Mouse (Mus musculus): ENCODE results near the gene Olfr1419. TPM values are rescaled to one million over a fixed set of nuclear protein-coding genes. Genes with fewer than 3 reads are reported as not detected.
"Not testable (repeated sequence)": the region's sequence is repeated elsewhere in the genome, so short reads cannot be mapped to it uniquely, and the experiment has no call there.

Olfr1419 gene
- not detected in 2 replicates for polyA plus RNA-seq (2014; fragmentation: Nextera tagmentation; extraction: Ambion mirVana)

- H3K36me3 ChIP-seq (ENCODE audit: control insufficient read depth, insufficient read depth, low read length), result no peaks in the 10 kb centered on the region
- no peaks in the 10 kb centered on the region for H3K9me3 ChIP-seq (ENCODE audit: control insufficient read depth, low read length)
- no peaks in the 10 kb centered on the region for H3K4me1 ChIP-seq (ENCODE audit: control insufficient read depth, insufficient read depth, low read length)
- H3K9ac ChIP-seq (ENCODE audit: low read length), result no peak within 1 kb of the TSS
- H3K27ac ChIP-seq (ENCODE audit: low read depth, low read length), result no peak within 1 kb of the TSS
- H3K27me3 ChIP-seq (ENCODE audit: control insufficient read depth, insufficient read depth, low read length), result no peaks in the 10 kb centered on the region
- ATAC-seq (ENCODE audit: insufficient read depth, low FRiP score, low TSS enrichment), result no peak
- no peak for DNase-seq (ENCODE audit: low spot score)
- no peak within 1 kb of the TSS for H3K4me3 ChIP-seq (ENCODE audit: low read depth, low read length)
- 45% methylated on average over 1 of the region's 1 CpGs for WGBS
- H3K4me2 ChIP-seq (ENCODE audit: low read depth), result no peak within 1 kb of the TSS
These were observed at the start of gene Olfr1419 for GRCm38 (mm10) chr19:11875006-11875405. Olfr1419 (minus strand) TSS chr19:11875106.

- not testable (repeated sequence) for H3K9ac ChIP-seq (ENCODE audit: low read length); H3K27me3 ChIP-seq (ENCODE audit: control insufficient read depth, insufficient read depth, low read length); H3K4me2 ChIP-seq (ENCODE audit: low read depth)
These were observed 47.6 kb upstream of the Olfr1419 start for GRCm38 (mm10) chr19:11922515-11922914.

GRCm38 (mm10) chr19:11922068-11922467 is 47.2 kb upstream of the Olfr1419 start:
- no peaks in the 10 kb centered on the region for H3K4me1 ChIP-seq (ENCODE audit: control insufficient read depth, insufficient read depth, low read length)
- no peak overlapping the region for H3K9ac ChIP-seq (ENCODE audit: low read length)
- ATAC-seq (ENCODE audit: insufficient read depth, low FRiP score, low TSS enrichment) (no peak), DNase-seq (ENCODE audit: low spot score) (no peak)
- no peaks in the 10 kb centered on the region for H3K27me3 ChIP-seq (ENCODE audit: control insufficient read depth, insufficient read depth, low read length)
- H3K4me2 ChIP-seq (ENCODE audit: low read depth), result no peak overlapping the region
- H3K4me3 ChIP-seq (ENCODE audit: low read depth, low read length), result no peak overlapping the region
- peaks cover 12% of the 10 kb centered on the region for H3K36me3 ChIP-seq (ENCODE audit: control insufficient read depth, insufficient read depth, low read length)
- H3K9me3 ChIP-seq (ENCODE audit: control insufficient read depth, low read length), result no peaks in the 10 kb centered on the region
- no peak overlapping the region for H3K27ac ChIP-seq (ENCODE audit: low read depth, low read length)
- 86% methylated on average over 1 of the region's 1 CpGs for WGBS

More at GRCm38 (mm10) chr19:11922515-11922914, 47.6 kb upstream of the Olfr1419 start:
- H3K9me3 ChIP-seq (ENCODE audit: control insufficient read depth, low read length); H3K27ac ChIP-seq (ENCODE audit: low read depth, low read length); DNase-seq (ENCODE audit: low spot score); ATAC-seq (ENCODE audit: insufficient read depth, low FRiP score, low TSS enrichment); H3K4me1 ChIP-seq (ENCODE audit: control insufficient read depth, insufficient read depth, low read length); H3K4me3 ChIP-seq (ENCODE audit: low read depth, low read length): not testable (repeated sequence)
- peaks cover 12% of the 10 kb centered on the region for H3K36me3 ChIP-seq (ENCODE audit: control insufficient read depth, insufficient read depth, low read length)
- 91% methylated on average over 2 of the region's 2 CpGs for WGBS

- Histone ChIP-seq H3K9ac (ENCODE audit: low read length) (no peak overlapping the region), H3K27me3 (ENCODE audit: control insufficient read depth, insufficient read depth, low read length) (no peaks in the 10 kb centered on the region), H3K36me3 (ENCODE audit: control insufficient read depth, insufficient read depth, low read length) (peaks cover 4% of the 10 kb centered on the region), H3K4me1 (ENCODE audit: control insufficient read depth, insufficient read depth, low read length) (peaks cover 8% of the 10 kb centered on the region), H3K27ac (ENCODE audit: low read depth, low read length) (no peak overlapping the region), H3K9me3 (ENCODE audit: control insufficient read depth, low read length) (no peaks in the 10 kb centered on the region), H3K4me2 (ENCODE audit: low read depth) (no peak overlapping the region), H3K4me3 (ENCODE audit: low read depth, low read length) (no peak overlapping the region)
- ATAC-seq (ENCODE audit: insufficient read depth, low FRiP score, low TSS enrichment) (no peak), DNase-seq (ENCODE audit: low spot score) (no peak)
- 76% methylated on average over 2 of the region's 2 CpGs for WGBS
These were observed 40.9 kb upstream of the Olfr1419 start for GRCm38 (mm10) chr19:11915804-11916203.

- Histone ChIP-seq H3K36me3 (ENCODE audit: control insufficient read depth, insufficient read depth, low read length) (no peaks in the 10 kb centered on the region), H3K9me3 (ENCODE audit: control insufficient read depth, low read length) (no peaks in the 10 kb centered on the region), H3K9ac (ENCODE audit: low read length) (peak overlapping the region; percentile 84), H3K4me1 (ENCODE audit: control insufficient read depth, insufficient read depth, low read length) (peaks cover 8% of the 10 kb centered on the region), H3K4me2 (ENCODE audit: low read depth) (peak overlapping the region; percentile 77), H3K27me3 (ENCODE audit: control insufficient read depth, insufficient read depth, low read length) (no peaks in the 10 kb centered on the region), H3K4me3 (ENCODE audit: low read depth, low read length) (peak overlapping the region; percentile 76), H3K27ac (ENCODE audit: low read depth, low read length) (peak overlapping the region; percentile 89)
- under 1% methylated on average over 38 of the region's 54 CpGs for WGBS
- DNase-seq (ENCODE audit: low spot score), result no peak
- peak; percentile 51 for ATAC-seq (ENCODE audit: insufficient read depth, low FRiP score, low TSS enrichment)
These were observed 37.7 kb upstream of the Olfr1419 start for GRCm38 (mm10) chr19:11912533-11913121.

GRCm38 (mm10) chr19:11912037-11912532 is 37.2 kb upstream of the Olfr1419 start, which contains the start of gene Patl1:
Patl1 (plus strand) TSS chr19:11912399.
- ATAC-seq (ENCODE audit: insufficient read depth, low FRiP score, low TSS enrichment) (peak; percentile 95), DNase-seq (ENCODE audit: low spot score) (peak; percentile 99)
- Histone ChIP-seq H3K4me1 (ENCODE audit: control insufficient read depth, insufficient read depth, low read length) (peaks cover 8% of the 10 kb centered on the region), H3K36me3 (ENCODE audit: control insufficient read depth, insufficient read depth, low read length) (no peaks in the 10 kb centered on the region), H3K9me3 (ENCODE audit: control insufficient read depth, low read length) (no peaks in the 10 kb centered on the region), H3K27ac (ENCODE audit: low read depth, low read length) (peak within 1 kb of the TSS; percentile 89), H3K4me2 (ENCODE audit: low read depth) (peak within 1 kb of the TSS; percentile 77), H3K4me3 (ENCODE audit: low read depth, low read length) (peak within 1 kb of the TSS; percentile 76), H3K27me3 (ENCODE audit: control insufficient read depth, insufficient read depth, low read length) (no peaks in the 10 kb centered on the region), H3K9ac (ENCODE audit: low read length) (peak within 1 kb of the TSS; percentile 84)
- WGBS, result under 1% methylated on average over 51 of the region's 53 CpGs

- H3K27me3 ChIP-seq (ENCODE audit: control insufficient read depth, insufficient read depth, low read length), result no peaks in the 10 kb centered on the region
- H3K4me3 ChIP-seq (ENCODE audit: low read depth, low read length), result peak overlapping the region; percentile 76
- peak; percentile 35 for ATAC-seq (ENCODE audit: insufficient read depth, low FRiP score, low TSS enrichment)
- no peaks in the 10 kb centered on the region for H3K9me3 ChIP-seq (ENCODE audit: control insufficient read depth, low read length)
- H3K4me1 ChIP-seq (ENCODE audit: control insufficient read depth, insufficient read depth, low read length), result peaks cover 8% of the 10 kb centered on the region
- H3K27ac ChIP-seq (ENCODE audit: low read depth, low read length), result peak overlapping the region; percentile 89
- no peak for DNase-seq (ENCODE audit: low spot score)
- 4% methylated on average over 17 of the region's 17 CpGs for WGBS
- H3K9ac ChIP-seq (ENCODE audit: low read length), result peak overlapping the region; percentile 84
- peak overlapping the region; percentile 66 for H3K4me2 ChIP-seq (ENCODE audit: low read depth)
- H3K36me3 ChIP-seq (ENCODE audit: control insufficient read depth, insufficient read depth, low read length), result no peaks in the 10 kb centered on the region
These were observed 36.7 kb upstream of the Olfr1419 start for GRCm38 (mm10) chr19:11911603-11912002.

- no peak overlapping the region for H3K27ac ChIP-seq (ENCODE audit: low read depth, low read length)
- H3K4me3 ChIP-seq (ENCODE audit: low read depth, low read length), result peak overlapping the region; percentile 76; the same call in 1 of the 2 replicates
- DNase-seq (ENCODE audit: low spot score), result no peak
- H3K9me3 ChIP-seq (ENCODE audit: control insufficient read depth, low read length), result no peaks in the 10 kb centered on the region
- H3K36me3 ChIP-seq (ENCODE audit: control insufficient read depth, insufficient read depth, low read length), result no peaks in the 10 kb centered on the region
- no peaks in the 10 kb centered on the region for H3K27me3 ChIP-seq (ENCODE audit: control insufficient read depth, insufficient read depth, low read length)
- no peak overlapping the region for H3K9ac ChIP-seq (ENCODE audit: low read length)
- H3K4me2 ChIP-seq (ENCODE audit: low read depth), result no peak overlapping the region; the same call in 1 of the 2 replicates
- no peak for ATAC-seq (ENCODE audit: insufficient read depth, low FRiP score, low TSS enrichment)
- H3K4me1 ChIP-seq (ENCODE audit: control insufficient read depth, insufficient read depth, low read length), result peaks cover 8% of the 10 kb centered on the region
- WGBS, result 90% methylated on average over 5 of the region's 5 CpGs
These were observed 36.1 kb upstream of the Olfr1419 start for GRCm38 (mm10) chr19:11911021-11911420.

GRCm38 (mm10) chr19:11886265-11886664 is 11.4 kb upstream of the Olfr1419 start, which contains the start of gene Olfr1420:
Olfr1420 (plus strand) TSS chr19:11886565.
- no peaks in the 10 kb centered on the region for H3K27me3 ChIP-seq (ENCODE audit: control insufficient read depth, insufficient read depth, low read length)
- DNase-seq (ENCODE audit: low spot score) (no peak), ATAC-seq (ENCODE audit: insufficient read depth, low FRiP score, low TSS enrichment) (no peak)
- no peaks in the 10 kb centered on the region for H3K4me1 ChIP-seq (ENCODE audit: control insufficient read depth, insufficient read depth, low read length)
- no peak within 1 kb of the TSS for H3K27ac ChIP-seq (ENCODE audit: low read depth, low read length)
- no peak within 1 kb of the TSS for H3K4me2 ChIP-seq (ENCODE audit: low read depth)
- H3K9ac ChIP-seq (ENCODE audit: low read length), result no peak within 1 kb of the TSS
- no peaks in the 10 kb centered on the region for H3K9me3 ChIP-seq (ENCODE audit: control insufficient read depth, low read length)
- 44% methylated on average over 1 of the region's 1 CpGs for WGBS
- H3K4me3 ChIP-seq (ENCODE audit: low read depth, low read length), result no peak within 1 kb of the TSS
- no peaks in the 10 kb centered on the region for H3K36me3 ChIP-seq (ENCODE audit: control insufficient read depth, insufficient read depth, low read length)
